Mouse (Mus musculus): ENCODE data around the gene Picalm. TPM values are rescaled to one million over a fixed set of nuclear protein-coding genes. Genes with fewer than 3 reads are reported as not detected.

Gene Picalm
- polyA plus RNA-seq, 1 experiment from 2014 or later = 65.9 TPM

- no peaks in the 10 kb centered on the region for H3K9me3 ChIP-seq (ENCODE audit: control insufficient read depth, low read length)
- H3K4me2 ChIP-seq = peak overlapping the region; percentile 86
- H3K9ac ChIP-seq (ENCODE audit: low read depth, low read length) = peak overlapping the region; percentile 98
- peak overlapping the region; percentile 98 for H3K27ac ChIP-seq (ENCODE audit: low read depth, low read length)
- WGBS = 65% methylated on average over 8 of the region's 8 CpGs
- DNase-seq (ENCODE audit: low spot score) (no peak), ATAC-seq (replicated peaks; ENCODE audit: low FRiP score) (no peak)
- H3K36me3 ChIP-seq (ENCODE audit: control insufficient read depth, insufficient read depth, low read length) = peaks cover 3% of the 10 kb centered on the region; the same call in 1 of the 2 replicates
- H3K4me3 ChIP-seq (ENCODE audit: low read depth, low read length) = peak overlapping the region; percentile 98
- peaks cover 11% of the 10 kb centered on the region; the same call in 1 of the 2 replicates for H3K4me1 ChIP-seq (replicated peaks; ENCODE audit: control insufficient read depth, insufficient read depth, low read length)
- H3K27me3 ChIP-seq (replicated peaks; ENCODE audit: control insufficient read depth, insufficient read depth, low read length) = no peaks in the 10 kb centered on the region
Observed at GRCm38 (mm10) chr7:90128631-90129200, 1.3 kb upstream of the Picalm start.

GRCm38 (mm10) chr7:90129271-90129731 lies 712 bp upstream of the Picalm start:
- Histone ChIP-seq H3K4me1 (replicated peaks; ENCODE audit: control insufficient read depth, insufficient read depth, low read length) (peaks cover 17% of the 10 kb centered on the region; the same call in 1 of the 2 replicates), H3K36me3 (ENCODE audit: control insufficient read depth, insufficient read depth, low read length) (peaks cover 3% of the 10 kb centered on the region; the same call in 1 of the 2 replicates), H3K27me3 (replicated peaks; ENCODE audit: control insufficient read depth, insufficient read depth, low read length) (no peaks in the 10 kb centered on the region), H3K4me2 (peak overlapping the region; percentile 86), H3K4me3 (ENCODE audit: low read depth, low read length) (peak overlapping the region; percentile 98), H3K9me3 (ENCODE audit: control insufficient read depth, low read length) (no peaks in the 10 kb centered on the region), H3K9ac (ENCODE audit: low read depth, low read length) (peak overlapping the region; percentile 98), H3K27ac (ENCODE audit: low read depth, low read length) (peak overlapping the region; percentile 98)
- peak; percentile 4 for ATAC-seq (replicated peaks; ENCODE audit: low FRiP score)
- DNase-seq (ENCODE audit: low spot score) = no peak
- WGBS = under 1% methylated on average over 12 of the region's 12 CpGs

- H3K27me3 ChIP-seq (replicated peaks; ENCODE audit: control insufficient read depth, insufficient read depth, low read length) = no peaks in the 10 kb centered on the region
- peak overlapping the region; percentile 98 for H3K4me3 ChIP-seq (ENCODE audit: low read depth, low read length)
- H3K36me3 ChIP-seq (ENCODE audit: control insufficient read depth, insufficient read depth, low read length) = no peaks in the 10 kb centered on the region
- H3K9ac ChIP-seq (ENCODE audit: low read depth, low read length) = peak overlapping the region; percentile 98
- peaks cover 17% of the 10 kb centered on the region; the same call in 1 of the 2 replicates for H3K4me1 ChIP-seq (replicated peaks; ENCODE audit: control insufficient read depth, insufficient read depth, low read length)
- peak overlapping the region; percentile 83 for H3K4me2 ChIP-seq
- DNase-seq (ENCODE audit: low spot score) (peak; percentile 56), ATAC-seq (replicated peaks; ENCODE audit: low FRiP score) (peak; percentile 32)
- no peaks in the 10 kb centered on the region for H3K9me3 ChIP-seq (ENCODE audit: control insufficient read depth, low read length)
- under 1% methylated on average over 38 of the region's 39 CpGs for WGBS
- peak overlapping the region; percentile 98 for H3K27ac ChIP-seq (ENCODE audit: low read depth, low read length)
Observed at GRCm38 (mm10) chr7:90130501-90131375, 725 bp downstream of the Picalm start.

- H3K4me2 ChIP-seq = peak overlapping the region; percentile 83
- peak overlapping the region; percentile 98 for H3K4me3 ChIP-seq (ENCODE audit: low read depth, low read length)
- no peaks in the 10 kb centered on the region for H3K9me3 ChIP-seq (ENCODE audit: control insufficient read depth, low read length)
- DNase-seq (ENCODE audit: low spot score) (no peak), ATAC-seq (replicated peaks; ENCODE audit: low FRiP score) (no peak)
- H3K27me3 ChIP-seq (replicated peaks; ENCODE audit: control insufficient read depth, insufficient read depth, low read length) = no peaks in the 10 kb centered on the region
- peak overlapping the region; percentile 98 for H3K27ac ChIP-seq (ENCODE audit: low read depth, low read length)
- no peaks in the 10 kb centered on the region for H3K36me3 ChIP-seq (ENCODE audit: control insufficient read depth, insufficient read depth, low read length)
- H3K4me1 ChIP-seq (replicated peaks; ENCODE audit: control insufficient read depth, insufficient read depth, low read length) = peaks cover 19% of the 10 kb centered on the region
- WGBS = 1% methylated on average over 2 of the region's 2 CpGs
- peak overlapping the region; percentile 98 for H3K9ac ChIP-seq (ENCODE audit: low read depth, low read length)
Observed at GRCm38 (mm10) chr7:90131376-90131651, 1.3 kb downstream of the Picalm start.

- H3K4me3 ChIP-seq (ENCODE audit: low read depth, low read length) = peak overlapping the region; percentile 98
- no peaks in the 10 kb centered on the region for H3K27me3 ChIP-seq (replicated peaks; ENCODE audit: control insufficient read depth, insufficient read depth, low read length)
- H3K4me2 ChIP-seq = peak overlapping the region; percentile 83
- peak overlapping the region; percentile 98 for H3K27ac ChIP-seq (ENCODE audit: low read depth, low read length)
- ATAC-seq (replicated peaks; ENCODE audit: low FRiP score) (no peak), DNase-seq (ENCODE audit: low spot score) (peak; percentile 38)
- no peaks in the 10 kb centered on the region for H3K36me3 ChIP-seq (ENCODE audit: control insufficient read depth, insufficient read depth, low read length)
- WGBS = 13% methylated on average over 7 of the region's 7 CpGs
- peak overlapping the region; percentile 98 for H3K9ac ChIP-seq (ENCODE audit: low read depth, low read length)
- no peaks in the 10 kb centered on the region for H3K9me3 ChIP-seq (ENCODE audit: control insufficient read depth, low read length)
- peaks cover 23% of the 10 kb centered on the region for H3K4me1 ChIP-seq (replicated peaks; ENCODE audit: control insufficient read depth, insufficient read depth, low read length)
Observed at GRCm38 (mm10) chr7:90131831-90132241, 1.8 kb downstream of the Picalm start.

GRCm38 (mm10) chr7:90132322-90132721 lies 2.3 kb downstream of the Picalm start:
- peaks cover 26% of the 10 kb centered on the region for H3K4me1 ChIP-seq (replicated peaks; ENCODE audit: control insufficient read depth, insufficient read depth, low read length)
- no peak for ATAC-seq (replicated peaks; ENCODE audit: low FRiP score)
- H3K27ac ChIP-seq (ENCODE audit: low read depth, low read length) = peak overlapping the region; percentile 98
- no peaks in the 10 kb centered on the region for H3K9me3 ChIP-seq (ENCODE audit: control insufficient read depth, low read length)
- no peak for DNase-seq (ENCODE audit: low spot score)
- peak overlapping the region; percentile 83 for H3K4me2 ChIP-seq
- H3K27me3 ChIP-seq (replicated peaks; ENCODE audit: control insufficient read depth, insufficient read depth, low read length) = no peaks in the 10 kb centered on the region
- 38% methylated on average over 3 of the region's 3 CpGs for WGBS
- peak overlapping the region; percentile 98 for H3K4me3 ChIP-seq (ENCODE audit: low read depth, low read length)
- peak overlapping the region; percentile 98 for H3K9ac ChIP-seq (ENCODE audit: low read depth, low read length)
- H3K36me3 ChIP-seq (ENCODE audit: control insufficient read depth, insufficient read depth, low read length) = no peaks in the 10 kb centered on the region

GRCm38 (mm10) chr7:90136736-90137135 lies 6.7 kb downstream of the Picalm start:
- 84% methylated on average over 3 of the region's 3 CpGs for WGBS
- Histone ChIP-seq H3K4me2 (peak overlapping the region; percentile 14; the same call in 1 of the 2 replicates), H3K4me1 (replicated peaks; ENCODE audit: control insufficient read depth, insufficient read depth, low read length) (peaks cover 44% of the 10 kb centered on the region), H3K36me3 (ENCODE audit: control insufficient read depth, insufficient read depth, low read length) (no peaks in the 10 kb centered on the region), H3K9ac (ENCODE audit: low read depth, low read length) (no peak overlapping the region), H3K27ac (ENCODE audit: low read depth, low read length) (no peak overlapping the region), H3K4me3 (ENCODE audit: low read depth, low read length) (no peak overlapping the region), H3K27me3 (replicated peaks; ENCODE audit: control insufficient read depth, insufficient read depth, low read length) (no peaks in the 10 kb centered on the region), H3K9me3 (ENCODE audit: control insufficient read depth, low read length) (no peaks in the 10 kb centered on the region)
- DNase-seq (ENCODE audit: low spot score) = no peak
- no peak for ATAC-seq (replicated peaks; ENCODE audit: low FRiP score)

GRCm38 (mm10) chr7:90138359-90138758 lies 8.3 kb downstream of the Picalm start:
- H3K4me1 ChIP-seq (replicated peaks; ENCODE audit: control insufficient read depth, insufficient read depth, low read length) = peaks cover 52% of the 10 kb centered on the region
- peak overlapping the region; percentile 15; the same call in 1 of the 2 replicates for H3K4me2 ChIP-seq
- DNase-seq (ENCODE audit: low spot score) (no peak), ATAC-seq (replicated peaks; ENCODE audit: low FRiP score) (no peak)
- H3K27ac ChIP-seq (ENCODE audit: low read depth, low read length) = no peak overlapping the region
- no peak overlapping the region for H3K4me3 ChIP-seq (ENCODE audit: low read depth, low read length)
- H3K27me3 ChIP-seq (replicated peaks; ENCODE audit: control insufficient read depth, insufficient read depth, low read length) = no peaks in the 10 kb centered on the region
- H3K9me3 ChIP-seq (ENCODE audit: control insufficient read depth, low read length) = no peaks in the 10 kb centered on the region
- WGBS = 81% methylated on average over 4 of the region's 4 CpGs
- no peaks in the 10 kb centered on the region for H3K36me3 ChIP-seq (ENCODE audit: control insufficient read depth, insufficient read depth, low read length)
- no peak overlapping the region for H3K9ac ChIP-seq (ENCODE audit: low read depth, low read length)

Measured in liver, embryonic 11.5 days (tissue).